Mouse (Mus musculus) forebrain, embryonic 13.5 days (tissue): ENCODE data around the gene Pithd1. TPM values are rescaled to one million over a fixed set of nuclear protein-coding genes. Genes with fewer than 3 reads are reported as not detected.
"Not testable (repeated sequence)": the region's sequence is repeated elsewhere in the genome, so short reads cannot be mapped to it uniquely, and the experiment has no call there.

ENCODE experiments used
- ATAC-seq: fragments of 200-750 bp; cut with Nextera tagmentation; 2 replicates; pipeline ENCODE4 v1.8.0; 2017
- H3K27ac ChIP-seq: fragments of 300-500 bp; sonication (generic); 2 replicates; pipeline ENCODE4 v1.5.1; 2015; ENCODE audit warnings: inconsistent platforms, mild to moderate bottlenecking, moderate library complexity
- H3K27me3 ChIP-seq: fragments of 300-500 bp; sonication (generic); 2 replicates; pipeline ENCODE4 v1.6.1; 2015; ENCODE audit warnings: mild to moderate bottlenecking, inconsistent platforms
- H3K36me3 ChIP-seq: fragments of 300-500 bp; sonication (generic); 2 replicates; pipeline ENCODE4 v1.6.1; 2015; ENCODE audit warnings: mild to moderate bottlenecking, inconsistent platforms; ENCODE audit not compliant: poor library complexity, severe bottlenecking
- H3K4me1 ChIP-seq: fragments of 300-500 bp; sonication (generic); 2 replicates; pipeline ENCODE4 v1.6.1; 2015; ENCODE audit warnings: inconsistent platforms
- H3K4me2 ChIP-seq: fragments of 300-500 bp; sonication (generic); 2 replicates; pipeline ENCODE4 v1.6.1; 2015; ENCODE audit warnings: inconsistent platforms, mild to moderate bottlenecking, moderate library complexity
- H3K4me3 ChIP-seq: fragments of 300-500 bp; sonication (generic); 2 replicates; pipeline ENCODE4 v1.5.1; 2015; ENCODE audit warnings: mild to moderate bottlenecking, inconsistent platforms
- H3K9ac ChIP-seq: fragments of 300-500 bp; sonication (generic); 2 replicates; pipeline ENCODE4 v1.6.1; 2015; ENCODE audit warnings: mild to moderate bottlenecking, inconsistent platforms
- H3K9me3 ChIP-seq: fragments of 300-500 bp; sonication (generic); replicated peaks from 2 replicates; pipeline ENCODE4 v1.6.1; 2016; ENCODE audit warnings: inconsistent platforms
- WGBS: fragments of 180-500 bp; shearing (Covaris S2); methylation state at CpG from one replicate; pipeline ENCODE4 v1.1.7; 2015; 5-methylcytosine and 5-hydroxymethylcytosine counted together
- polyA plus RNA-seq: library from polyadenylated mRNA; unstranded; fragments of >200 nt; fragmentation: Nextera tagmentation; extraction: Ambion mirVana; gene quantifications from 2 replicates; pipeline ENCODE4 v1.2.1, GENCODE M21; 2015

Gene Pithd1
- polyA plus RNA-seq, 1 experiment from 2014 or later = 50.9 TPM

GRCm38 (mm10) chr4:135941026-135941425 lies 46.0 kb downstream of the Pithd1 start:
- not testable (repeated sequence) for H3K27ac ChIP-seq, H3K9me3 ChIP-seq, ATAC-seq, H3K4me3 ChIP-seq, H3K4me1 ChIP-seq, H3K27me3 ChIP-seq, H3K9ac ChIP-seq, H3K4me2 ChIP-seq
- WGBS = 82% methylated on average over 8 of the region's 8 CpGs
- H3K36me3 ChIP-seq = peaks cover 32% of the 10 kb centered on the region

- 82% methylated on average over 7 of the region's 7 CpGs for WGBS
- no peaks in the 10 kb centered on the region for H3K9me3 ChIP-seq
- H3K36me3 ChIP-seq = peaks cover 33% of the 10 kb centered on the region
- no peaks in the 10 kb centered on the region for H3K27me3 ChIP-seq
- H3K4me3 ChIP-seq = no peak overlapping the region
- H3K9ac ChIP-seq = no peak overlapping the region
- 0 out of 2 replicates have a peak, but pooled peaks cover 5% of the 10 kb centered on the region for H3K4me1 ChIP-seq
- no peak overlapping the region for H3K27ac ChIP-seq
- H3K4me2 ChIP-seq = no peak overlapping the region
- ATAC-seq = no peak
Observed at GRCm38 (mm10) chr4:135938858-135939257, 48.2 kb downstream of the Pithd1 start.

DNA sequence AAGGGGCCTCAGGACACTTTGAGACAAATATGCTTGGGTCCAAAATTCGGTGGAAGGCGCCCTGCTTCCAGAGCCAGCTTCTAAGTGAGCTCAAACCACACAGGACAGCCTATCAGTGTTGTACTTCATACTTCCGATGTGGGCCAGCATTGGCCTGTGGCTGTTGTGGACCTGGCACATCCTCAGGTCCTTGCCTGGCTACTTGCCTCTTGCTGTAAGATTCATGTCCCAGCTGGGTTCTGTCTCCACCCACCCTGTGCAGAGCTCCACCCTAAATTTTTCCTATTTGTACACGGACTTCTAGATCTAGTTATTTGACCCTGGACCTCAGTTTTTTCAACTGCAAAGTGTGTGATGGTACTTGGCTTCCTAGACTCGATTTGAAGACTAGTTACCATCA lies 51.6 kb downstream of the Pithd1 start:
- Histone ChIP-seq H3K27ac (no peak overlapping the region), H3K36me3 (peaks cover 42% of the 10 kb centered on the region), H3K4me3 (no peak overlapping the region), H3K27me3 (no peaks in the 10 kb centered on the region), H3K9ac (no peak overlapping the region), H3K9me3 (no peaks in the 10 kb centered on the region), H3K4me2 (no peak overlapping the region), H3K4me1 (0 out of 2 replicates have a peak, but pooled peaks cover 5% of the 10 kb centered on the region)
- 67% methylated on average over 5 of the region's 5 CpGs for WGBS
- ATAC-seq = no peak

DNA sequence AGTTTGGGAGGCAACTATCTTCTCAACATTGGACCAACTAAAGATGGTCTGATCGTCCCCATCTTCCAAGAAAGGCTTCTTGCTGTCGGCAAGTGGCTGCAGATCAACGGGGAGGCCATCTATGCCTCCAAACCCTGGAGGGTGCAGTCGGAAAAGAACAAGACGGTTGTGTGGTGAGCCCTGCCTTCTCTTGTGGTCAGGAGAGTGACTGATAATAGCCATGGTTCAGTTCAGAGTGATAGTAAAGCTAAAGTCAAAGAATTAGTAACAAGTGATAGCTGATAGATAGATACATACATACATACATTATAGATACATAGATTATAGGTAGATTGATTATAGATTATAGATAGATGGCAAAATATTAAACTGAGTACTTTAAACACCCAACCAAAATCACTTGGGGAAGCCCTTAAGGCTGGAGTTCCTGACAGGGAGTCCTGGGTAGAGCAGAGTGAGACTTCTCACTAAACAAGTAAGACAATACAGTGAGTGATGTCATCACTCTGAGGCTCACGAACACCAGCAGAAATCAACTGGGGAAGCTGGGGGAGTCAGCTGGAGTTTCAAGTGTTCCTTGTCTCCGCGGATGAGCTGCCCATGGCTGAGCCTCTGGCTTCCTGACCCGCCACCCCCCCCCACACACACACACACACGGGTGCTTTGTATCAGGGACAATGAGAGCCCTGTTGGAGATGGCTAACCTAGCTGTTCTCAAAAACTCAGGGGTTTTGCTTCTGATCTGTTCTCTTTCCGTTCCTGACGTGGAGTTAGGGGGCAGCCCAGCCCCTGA lies 52.2 kb downstream of the Pithd1 start:
- Histone ChIP-seq H3K36me3 (peaks cover 46% of the 10 kb centered on the region), H3K4me3 (no peak overlapping the region), H3K9me3 (no peaks in the 10 kb centered on the region), H3K4me2 (no peak overlapping the region), H3K27ac (no peak overlapping the region), H3K27me3 (no peaks in the 10 kb centered on the region), H3K4me1 (0 out of 2 replicates have a peak, but pooled peaks cover 5% of the 10 kb centered on the region), H3K9ac (no peak overlapping the region)
- 49% methylated on average over 12 of the region's 12 CpGs for WGBS
- no peak for ATAC-seq

GRCm38 (mm10) chr4:135931832-135932231 lies 55.2 kb downstream of the Pithd1 start:
- Histone ChIP-seq H3K36me3 (peaks cover 26% of the 10 kb centered on the region), H3K9me3 (no peaks in the 10 kb centered on the region)
- WGBS = 60% methylated on average over 5 of the region's 5 CpGs

DNA sequence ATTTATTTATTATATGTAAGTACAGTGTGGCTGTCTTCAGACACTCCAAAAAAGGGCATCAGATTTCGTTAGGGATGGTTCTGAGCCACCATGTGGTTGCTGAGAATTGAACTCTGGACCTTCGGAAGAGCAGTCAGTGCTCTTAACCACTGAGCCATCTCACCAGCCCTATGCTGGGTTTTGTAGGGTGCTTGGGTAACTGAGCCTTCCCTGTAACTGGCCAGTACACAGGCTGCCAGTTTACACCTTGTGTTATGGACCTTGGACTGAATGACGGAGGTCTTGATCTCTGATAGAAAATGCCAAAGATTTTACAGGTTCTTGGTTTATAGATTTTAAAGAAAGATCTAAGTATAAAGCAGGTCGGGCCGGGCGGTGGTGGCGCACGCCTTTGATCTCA lies 56.8 kb downstream of the Pithd1 start:
- Histone ChIP-seq H3K27ac (no peak overlapping the region), H3K36me3 (peaks cover 36% of the 10 kb centered on the region), H3K9ac (no peak overlapping the region), H3K4me3 (no peak overlapping the region), H3K27me3 (no peaks in the 10 kb centered on the region), H3K4me1 (0 out of 2 replicates have a peak, but pooled peaks cover 2% of the 10 kb centered on the region), H3K9me3 (no peaks in the 10 kb centered on the region), H3K4me2 (no peak overlapping the region)
- 96% methylated on average over 8 of the region's 8 CpGs for WGBS
- ATAC-seq = no peak

More at GRCm38 (mm10) chr4:135931832-135932231, 55.2 kb downstream of the Pithd1 start:
- Histone ChIP-seq H3K4me1 (0 out of 2 replicates have a peak, but pooled peaks cover 5% of the 10 kb centered on the region), H3K4me3 (no peak overlapping the region), H3K27ac (no peak overlapping the region), H3K4me2 (no peak overlapping the region), H3K27me3 (no peaks in the 10 kb centered on the region), H3K9ac (no peak overlapping the region)
- ATAC-seq = no peak

GRCm38 (mm10) chr4:135929828-135930227 lies 57.2 kb downstream of the Pithd1 start:
- WGBS = 91% methylated on average over 9 of the region's 9 CpGs
- no peak for ATAC-seq
- H3K9me3 ChIP-seq = no peaks in the 10 kb centered on the region
- H3K27ac ChIP-seq = no peak overlapping the region
- H3K4me2 ChIP-seq = no peak overlapping the region
- no peak overlapping the region for H3K9ac ChIP-seq
- H3K4me3 ChIP-seq = no peak overlapping the region
- H3K4me1 ChIP-seq = no peaks in the 10 kb centered on the region
- peaks cover 36% of the 10 kb centered on the region for H3K36me3 ChIP-seq
- no peaks in the 10 kb centered on the region for H3K27me3 ChIP-seq

DNA sequence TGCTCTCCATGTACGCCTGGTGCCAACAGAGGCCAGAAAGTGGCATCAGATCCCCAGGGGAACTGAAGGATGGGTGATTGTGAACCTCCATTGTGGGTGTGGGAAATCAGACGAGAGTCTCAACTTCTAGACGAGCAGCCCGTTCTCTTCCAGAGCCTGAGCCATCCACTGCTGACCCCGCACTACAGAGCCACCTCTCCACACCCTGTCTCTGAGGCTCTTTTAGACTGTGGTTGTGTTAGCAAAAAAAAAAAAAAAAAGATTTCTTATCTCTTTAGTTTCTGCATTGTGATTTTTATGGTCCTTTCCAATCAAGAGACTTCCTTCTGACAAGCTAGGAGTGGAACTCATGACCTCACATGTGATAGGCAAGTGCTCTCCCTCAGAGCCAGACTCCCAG lies 57.7 kb downstream of the Pithd1 start:
- H3K9ac ChIP-seq = no peak overlapping the region
- ATAC-seq = no peak
- H3K27ac ChIP-seq = no peak overlapping the region
- no peak overlapping the region for H3K4me2 ChIP-seq
- no peaks in the 10 kb centered on the region for H3K9me3 ChIP-seq
- peaks cover 40% of the 10 kb centered on the region for H3K36me3 ChIP-seq
- 88% methylated on average over 5 of the region's 5 CpGs for WGBS
- no peak overlapping the region for H3K4me3 ChIP-seq
- H3K27me3 ChIP-seq = no peaks in the 10 kb centered on the region
- H3K4me1 ChIP-seq = no peaks in the 10 kb centered on the region

GRCm38 (mm10) chr4:135928376-135928775 lies 58.7 kb downstream of the Pithd1 start:
- ATAC-seq = no peak
- H3K4me2 ChIP-seq = no peak overlapping the region
- H3K4me3 ChIP-seq = no peak overlapping the region
- no peaks in the 10 kb centered on the region for H3K27me3 ChIP-seq
- H3K9me3 ChIP-seq = no peaks in the 10 kb centered on the region
- no peak overlapping the region for H3K9ac ChIP-seq
- no peaks in the 10 kb centered on the region for H3K4me1 ChIP-seq
- peaks cover 41% of the 10 kb centered on the region for H3K36me3 ChIP-seq
- WGBS = 85% methylated on average over 9 of the region's 9 CpGs
- H3K27ac ChIP-seq = no peak overlapping the region

- Histone ChIP-seq H3K27me3 (no peaks in the 10 kb centered on the region), H3K4me2 (no peak overlapping the region), H3K4me1 (peaks cover 10% of the 10 kb centered on the region), H3K27ac (no peak overlapping the region), H3K4me3 (no peak overlapping the region), H3K36me3 (peaks cover 32% of the 10 kb centered on the region), H3K9ac (no peak overlapping the region), H3K9me3 (no peaks in the 10 kb centered on the region)
- ATAC-seq = no peak
- 100% methylated on average over 3 of the region's 3 CpGs for WGBS
Observed at GRCm38 (mm10) chr4:135926861-135927260, 60.2 kb downstream of the Pithd1 start.

- Histone ChIP-seq H3K9ac (no peak overlapping the region), H3K4me1 (peaks cover 15% of the 10 kb centered on the region), H3K27me3 (no peaks in the 10 kb centered on the region), H3K27ac (no peak overlapping the region), H3K4me2 (no peak overlapping the region), H3K9me3 (no peaks in the 10 kb centered on the region), H3K36me3 (peaks cover 31% of the 10 kb centered on the region), H3K4me3 (no peak overlapping the region)
- no peak for ATAC-seq
- 91% methylated on average over 10 of the region's 10 CpGs for WGBS
Observed at GRCm38 (mm10) chr4:135926195-135926808, 60.8 kb downstream of the Pithd1 start.
